Mouse (Mus musculus): ENCODE measurements around the gene Bckdha.

DNA sequence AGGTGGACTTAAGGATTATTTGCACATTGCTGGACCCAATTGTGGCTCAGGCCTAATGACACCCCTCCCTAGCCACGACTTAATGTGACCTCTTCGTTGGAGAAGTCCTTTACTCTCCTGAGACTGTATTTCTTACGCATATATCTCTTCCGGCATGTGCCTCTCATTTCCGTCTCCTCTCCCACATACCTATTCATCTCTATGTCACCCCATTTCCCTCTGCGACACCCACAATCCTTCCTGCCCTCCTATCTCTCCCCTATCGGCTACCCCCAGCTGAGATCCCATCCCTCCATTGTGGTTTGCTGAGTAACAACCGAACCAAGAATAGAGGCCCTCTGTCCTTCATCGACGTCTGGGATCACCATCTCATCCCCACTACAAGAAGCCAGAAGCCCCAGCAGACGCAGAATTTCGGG, 30.8 kb upstream of the Bckdha start:
- TF ChIP-seq CTCF (IDR thresholded peaks at IDR 0.05; ENCODE audit: low read depth, low read length) (no peak), POLR2A (IDR thresholded peaks at IDR 0.05; ENCODE audit: extremely low read depth, insufficient read depth, low read length) (no peak)

All from liver, adult 2 months (tissue).